Mouse (Mus musculus): Measurements from ENCODE around the gene Dis3. TPM values are rescaled to one million over a fixed set of nuclear protein-coding genes. Genes with fewer than 3 reads are reported as not detected.
A peak's percentile ranks its signal among the peaks of the same experiment; 100 is the strongest.

The Dis3 gene
- polyA plus RNA-seq, 1 experiment from 2014 or later = 46.5 TPM

- peaks cover 35% of the 10 kb centered on the region for H3K36me3 ChIP-seq (ENCODE audit: control insufficient read depth, insufficient read depth, low read length)
These were observed 507 bp upstream of the Dis3 start for GRCm38 (mm10) chr14:99099967-99100587.

GRCm38 (mm10) chr14:99088947-99089346, 10.6 kb downstream of the Dis3 start:
- no peaks in the 10 kb centered on the region for H3K9me3 ChIP-seq (ENCODE audit: control insufficient read depth, low read length)
- no peaks in the 10 kb centered on the region for H3K4me1 ChIP-seq (ENCODE audit: control insufficient read depth, insufficient read depth, low read length)
- no peak overlapping the region for H3K27ac ChIP-seq (ENCODE audit: low read depth, low read length)
- no peak overlapping the region for H3K9ac ChIP-seq (ENCODE audit: low read depth, low read length)
- H3K27me3 ChIP-seq (ENCODE audit: control insufficient read depth, insufficient read depth, low read length) = no peaks in the 10 kb centered on the region
- no peak overlapping the region for H3K4me3 ChIP-seq (ENCODE audit: low read length)
- no peak for ATAC-seq (ENCODE audit: low FRiP score, low TSS enrichment)
- peaks cover 82% of the 10 kb centered on the region for H3K36me3 ChIP-seq (ENCODE audit: control insufficient read depth, insufficient read depth, low read length)
- 92% methylated on average over 7 of the region's 7 CpGs for WGBS
- H3K4me2 ChIP-seq (replicated peaks; ENCODE audit: low read depth, low read length) = no peak overlapping the region

More at GRCm38 (mm10) chr14:99099967-99100587, 507 bp upstream of the Dis3 start:
- peak overlapping the region; percentile 66 for H3K9ac ChIP-seq (ENCODE audit: low read depth, low read length)
- ATAC-seq (ENCODE audit: low FRiP score, low TSS enrichment) = no peak
- WGBS = 9% methylated on average over 20 of the region's 20 CpGs
- peaks cover 13% of the 10 kb centered on the region; the same call in 1 of the 2 replicates for H3K4me1 ChIP-seq (ENCODE audit: control insufficient read depth, insufficient read depth, low read length)
- H3K9me3 ChIP-seq (ENCODE audit: control insufficient read depth, low read length) = no peaks in the 10 kb centered on the region
- H3K4me2 ChIP-seq (replicated peaks; ENCODE audit: low read depth, low read length) = peak overlapping the region; percentile 59
- H3K4me3 ChIP-seq (ENCODE audit: low read length) = peak overlapping the region; percentile 87
- H3K27ac ChIP-seq (ENCODE audit: low read depth, low read length) = no peak overlapping the region
- no peaks in the 10 kb centered on the region for H3K27me3 ChIP-seq (ENCODE audit: control insufficient read depth, insufficient read depth, low read length)

- Histone ChIP-seq H3K27ac (ENCODE audit: low read depth, low read length) (no peak overlapping the region), H3K36me3 (ENCODE audit: control insufficient read depth, insufficient read depth, low read length) (peaks cover 78% of the 10 kb centered on the region), H3K4me3 (ENCODE audit: low read length) (no peak overlapping the region), H3K4me1 (ENCODE audit: control insufficient read depth, insufficient read depth, low read length) (no peaks in the 10 kb centered on the region), H3K9me3 (ENCODE audit: control insufficient read depth, low read length) (no peaks in the 10 kb centered on the region), H3K27me3 (ENCODE audit: control insufficient read depth, insufficient read depth, low read length) (no peaks in the 10 kb centered on the region), H3K9ac (ENCODE audit: low read depth, low read length) (no peak overlapping the region), H3K4me2 (replicated peaks; ENCODE audit: low read depth, low read length) (no peak overlapping the region)
- no peak for ATAC-seq (ENCODE audit: low FRiP score, low TSS enrichment)
- 93% methylated on average over 4 of the region's 4 CpGs for WGBS
These were observed 28.4 kb downstream of the Dis3 start for GRCm38 (mm10) chr14:99071146-99071545.

GRCm38 (mm10) chr14:99063091-99063490, 36.5 kb downstream of the Dis3 start:
- no peaks in the 10 kb centered on the region for H3K4me1 ChIP-seq (ENCODE audit: control insufficient read depth, insufficient read depth, low read length)
- H3K27me3 ChIP-seq (ENCODE audit: control insufficient read depth, insufficient read depth, low read length) = no peaks in the 10 kb centered on the region
- H3K9ac ChIP-seq (ENCODE audit: low read depth, low read length) = no peak overlapping the region
- WGBS = 95% methylated on average over 2 of the region's 2 CpGs
- no peaks in the 10 kb centered on the region for H3K9me3 ChIP-seq (ENCODE audit: control insufficient read depth, low read length)
- no peak overlapping the region for H3K27ac ChIP-seq (ENCODE audit: low read depth, low read length)
- H3K4me2 ChIP-seq (replicated peaks; ENCODE audit: low read depth, low read length) = no peak overlapping the region
- no peak overlapping the region for H3K4me3 ChIP-seq (ENCODE audit: low read length)
- H3K36me3 ChIP-seq (ENCODE audit: control insufficient read depth, insufficient read depth, low read length) = peaks cover 63% of the 10 kb centered on the region
- no peak for ATAC-seq (ENCODE audit: low FRiP score, low TSS enrichment)

GRCm38 (mm10) chr14:99060616-99061015, 39.0 kb downstream of the Dis3 start:
- ATAC-seq (ENCODE audit: low FRiP score, low TSS enrichment) = no peak
- H3K27me3 ChIP-seq (ENCODE audit: control insufficient read depth, insufficient read depth, low read length) = no peaks in the 10 kb centered on the region
- H3K4me3 ChIP-seq (ENCODE audit: low read length) = no peak overlapping the region
- H3K9me3 ChIP-seq (ENCODE audit: control insufficient read depth, low read length) = no peaks in the 10 kb centered on the region
- no peak overlapping the region for H3K27ac ChIP-seq (ENCODE audit: low read depth, low read length)
- WGBS = 96% methylated on average over 12 of the region's 12 CpGs
- H3K9ac ChIP-seq (ENCODE audit: low read depth, low read length) = no peak overlapping the region
- H3K4me1 ChIP-seq (ENCODE audit: control insufficient read depth, insufficient read depth, low read length) = no peaks in the 10 kb centered on the region
- peaks cover 64% of the 10 kb centered on the region for H3K36me3 ChIP-seq (ENCODE audit: control insufficient read depth, insufficient read depth, low read length)
- H3K4me2 ChIP-seq (replicated peaks; ENCODE audit: low read depth, low read length) = no peak overlapping the region

- H3K4me3 ChIP-seq (ENCODE audit: low read length) = no peak overlapping the region
- H3K36me3 ChIP-seq (ENCODE audit: control insufficient read depth, insufficient read depth, low read length) = peaks cover 64% of the 10 kb centered on the region
- H3K9ac ChIP-seq (ENCODE audit: low read depth, low read length) = no peak overlapping the region
- 81% methylated on average over 7 of the region's 7 CpGs for WGBS
- H3K4me1 ChIP-seq (ENCODE audit: control insufficient read depth, insufficient read depth, low read length) = no peaks in the 10 kb centered on the region
- H3K27me3 ChIP-seq (ENCODE audit: control insufficient read depth, insufficient read depth, low read length) = no peaks in the 10 kb centered on the region
- H3K27ac ChIP-seq (ENCODE audit: low read depth, low read length) = no peak overlapping the region
- no peaks in the 10 kb centered on the region for H3K9me3 ChIP-seq (ENCODE audit: control insufficient read depth, low read length)
- H3K4me2 ChIP-seq (replicated peaks; ENCODE audit: low read depth, low read length) = no peak overlapping the region
- ATAC-seq (ENCODE audit: low FRiP score, low TSS enrichment) = peak; percentile 55; the same call in 1 of the 2 replicates
These were observed 40.5 kb downstream of the Dis3 start for GRCm38 (mm10) chr14:99058959-99059586.

GRCm38 (mm10) chr14:99046782-99047181, 52.8 kb downstream of the Dis3 start:
- Histone ChIP-seq H3K4me3 (ENCODE audit: low read length) (peak overlapping the region; percentile 99), H3K4me2 (replicated peaks; ENCODE audit: low read depth, low read length) (peak overlapping the region; percentile 70), H3K27me3 (ENCODE audit: control insufficient read depth, insufficient read depth, low read length) (no peaks in the 10 kb centered on the region), H3K9me3 (ENCODE audit: control insufficient read depth, low read length) (no peaks in the 10 kb centered on the region), H3K27ac (ENCODE audit: low read depth, low read length) (peak overlapping the region; percentile 37), H3K9ac (ENCODE audit: low read depth, low read length) (peak overlapping the region; percentile 61), H3K4me1 (ENCODE audit: control insufficient read depth, insufficient read depth, low read length) (peaks cover 20% of the 10 kb centered on the region), H3K36me3 (ENCODE audit: control insufficient read depth, insufficient read depth, low read length) (peaks cover 16% of the 10 kb centered on the region; the same call in 1 of the 2 replicates)
- ATAC-seq (ENCODE audit: low FRiP score, low TSS enrichment) = peak; percentile 16
- under 1% methylated on average over 15 of the region's 15 CpGs for WGBS

GRCm38 (mm10) chr14:99046031-99046781, 53.4 kb downstream of the Dis3 start, which contains the start of the genes Mzt1 and Bora:
TSS of gene Mzt1 (minus strand) at chr14:99046134.
TSS of gene Bora (plus strand) at chr14:99046222.
- Histone ChIP-seq H3K27ac (ENCODE audit: low read depth, low read length) (peak within 1 kb of the TSS; percentile 89), H3K36me3 (ENCODE audit: control insufficient read depth, insufficient read depth, low read length) (peaks cover 10% of the 10 kb centered on the region; the same call in 1 of the 2 replicates), H3K9me3 (ENCODE audit: control insufficient read depth, low read length) (no peaks in the 10 kb centered on the region), H3K4me3 (ENCODE audit: low read length) (peak within 1 kb of the TSS; percentile 99), H3K27me3 (ENCODE audit: control insufficient read depth, insufficient read depth, low read length) (no peaks in the 10 kb centered on the region), H3K4me1 (ENCODE audit: control insufficient read depth, insufficient read depth, low read length) (peaks cover 25% of the 10 kb centered on the region), H3K9ac (ENCODE audit: low read depth, low read length) (peak within 1 kb of the TSS; percentile 97), H3K4me2 (replicated peaks; ENCODE audit: low read depth, low read length) (peak within 1 kb of the TSS; percentile 70)
- ATAC-seq (ENCODE audit: low FRiP score, low TSS enrichment) = peak; percentile 96
- under 1% methylated on average over 78 of the region's 81 CpGs for WGBS
